Mouse (Mus musculus): ENCODE data around the gene Naaladl1.

- TF ChIP-seq GATA1 (IDR thresholded peaks at IDR 0.05; ENCODE audit: low read length) (no peak), TAL1 (IDR thresholded peaks at IDR 0.05; ENCODE audit: low read length) (no peak)
These were observed 34.7 kb downstream of the Naaladl1 start for GRCm38 (mm10) chr19:6140374-6140677.
